Mouse (Mus musculus) G1E (cell line): ENCODE data around the gene Mtmr10. TPM values are rescaled to one million over a fixed set of nuclear protein-coding genes. Genes with fewer than 3 reads are reported as not detected.

Source experiments
- ATAC-seq: 2 replicates; pipeline ENCODE4 v1.8.0; 2016; ENCODE audit warnings: mild to moderate bottlenecking; ENCODE audit not compliant: insufficient number of reproducible peaks, poor library complexity, low FRiP score, severe bottlenecking; ENCODE audit errors: extremely low read depth
- DNase-seq: peaks from one replicate; pipeline ENCODE4 v3.0.0; 2012; ENCODE audit warnings: low spot score
- H3K27me3 ChIP-seq: 2 replicates; pipeline ENCODE4 v1.6.1; 2012; ENCODE audit warnings: mild to moderate bottlenecking, low read length, inconsistent platforms; ENCODE audit not compliant: insufficient read depth
- H3K36me3 ChIP-seq: replicated peaks from 2 replicates; pipeline ENCODE3; 2012; ENCODE audit warnings: mild to moderate bottlenecking, inconsistent platforms
- H3K4me1 ChIP-seq: 2 replicates; pipeline ENCODE4 v1.6.1; 2012; ENCODE audit warnings: low read depth, low read length, inconsistent platforms, mixed read lengths; ENCODE audit not compliant: insufficient read depth
- H3K4me3 ChIP-seq: 2 replicates; pipeline ENCODE4 v1.5.1; 2012; ENCODE audit warnings: low read depth, mild to moderate bottlenecking, inconsistent platforms, low read length, moderate library complexity, mixed read lengths
- H3K9me3 ChIP-seq: replicated peaks from 2 replicates; pipeline ENCODE4 v1.6.1; 2012; ENCODE audit warnings: inconsistent platforms
- CTCF ChIP-seq: IDR thresholded peaks from 2 replicates; pipeline ENCODE4 v1.5.1; 2012; ENCODE audit warnings: low read depth, low read length, inconsistent platforms, mixed read lengths
- GATA1 ChIP-seq: IDR thresholded peaks from 2 replicates; pipeline ENCODE4 v1.6.1; 2012; ENCODE audit warnings: borderline replicate concordance, low read length, inconsistent platforms, mixed read lengths
- GATA2 ChIP-seq: IDR thresholded peaks from 2 replicates; pipeline ENCODE4 v1.6.1; 2012; ENCODE audit warnings: low read depth, low read length, inconsistent platforms, borderline replicate concordance
- POLR2AphosphoS5 ChIP-seq: IDR thresholded peaks from 2 replicates; pipeline ENCODE4 v1.6.1; 2012; ENCODE audit warnings: low read depth, low read length, inconsistent platforms; ENCODE audit not compliant: insufficient replicate concordance
- TAL1 ChIP-seq: conservative IDR thresholded peaks from 2 replicates; pipeline ENCODE4 v1.6.1; 2012; ENCODE audit warnings: low read depth, low read length, inconsistent platforms, mixed read lengths
- polyA plus RNA-seq: library from polyadenylated mRNA; stranded (reverse); fragments of >175 nt; gene quantifications from 2 replicates; pipeline ENCODE4 v1.2.3, GENCODE M21; 2012
- total RNA-seq, 2 experiments: library from RNA; stranded (forward) in 1 of 2; stranded (reverse) in 1 of 2; fragments of 200-1000 nt in 1 of 2; fragments of >200 nt in 1 of 2; fragmentation: Nextera tagmentation in 1 of 2; gene quantifications; 2 replicates each; pipeline ENCODE4 v1.2.3; 2014 to 2017

Gene Mtmr10
- total and polyA plus RNA-seq, 3 experiments = 2.9 to 18.1 (median 8.5) TPM

DNA sequence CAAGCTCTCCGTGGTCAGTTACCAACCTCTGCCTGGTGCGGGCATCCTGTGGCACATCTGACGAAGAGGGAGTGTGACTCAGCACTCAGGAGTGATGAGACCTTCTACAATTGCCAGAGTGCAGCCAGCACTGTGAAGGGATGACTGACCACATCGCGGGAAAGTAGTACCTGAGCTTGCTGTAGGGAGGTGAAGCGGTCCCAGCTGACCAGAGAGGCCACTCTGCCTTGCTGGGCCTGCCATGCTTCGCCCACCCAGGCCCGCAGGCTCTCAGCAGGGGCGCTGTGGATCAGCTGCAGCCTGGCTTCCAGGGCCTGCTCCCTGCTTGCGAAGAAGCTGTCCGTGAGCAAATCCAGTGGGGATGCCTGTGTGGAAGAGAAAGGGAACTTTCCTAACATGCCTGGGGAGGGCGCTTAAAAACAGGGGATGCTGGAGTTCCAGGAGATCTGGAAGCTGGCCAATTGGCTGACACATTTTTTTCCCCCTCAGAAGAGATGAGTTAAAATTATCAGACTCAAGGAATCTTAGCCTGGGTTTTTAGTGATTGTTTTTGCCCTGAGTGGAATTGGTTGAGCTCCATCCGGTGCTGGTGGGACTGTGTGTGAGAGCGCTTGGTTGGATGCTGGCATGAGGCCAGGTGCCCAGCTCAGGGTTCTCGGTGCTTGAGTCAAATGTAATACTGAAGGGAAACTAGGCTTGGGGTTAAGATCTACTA lies 61.9 kb downstream of the Mtmr10 start:
- Histone ChIP-seq H3K36me3 (peaks cover 85% of the 10 kb centered on the region), H3K4me1 (no peaks in the 10 kb centered on the region), H3K9me3 (no peaks in the 10 kb centered on the region), H3K27me3 (no peaks in the 10 kb centered on the region), H3K4me3 (no peak overlapping the region)
- DNase-seq (no peak), ATAC-seq (no peak)
- TF ChIP-seq GATA2 (no peak), GATA1 (no peak), CTCF (no peak), POLR2AphosphoS5 (no peak), TAL1 (no peak)

DNA sequence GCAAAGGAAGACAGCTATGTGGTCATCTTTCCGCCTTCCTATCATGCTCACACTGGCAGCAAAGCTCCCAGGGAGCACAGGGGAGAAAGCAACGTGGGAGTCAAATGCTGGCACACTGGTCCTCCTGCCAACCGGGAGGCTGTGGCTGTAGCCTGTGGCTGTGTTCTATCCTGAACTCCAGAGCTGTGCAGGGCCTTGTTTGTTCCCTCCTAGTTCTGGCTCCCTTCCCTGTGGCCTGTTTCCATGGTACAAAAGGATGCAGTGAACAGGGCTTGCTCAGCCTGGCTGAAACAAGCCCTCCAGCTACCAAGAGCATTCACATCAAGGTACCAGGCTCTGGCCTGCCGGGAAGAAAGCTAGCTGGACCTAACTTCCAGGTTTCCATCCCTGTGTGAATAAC lies 63.6 kb downstream of the Mtmr10 start:
- Histone ChIP-seq H3K9me3 (no peaks in the 10 kb centered on the region), H3K27me3 (no peaks in the 10 kb centered on the region), H3K4me3 (no peak overlapping the region), H3K4me1 (no peaks in the 10 kb centered on the region), H3K36me3 (peaks cover 85% of the 10 kb centered on the region)
- ATAC-seq (no peak), DNase-seq (no peak)
- no peak for TF ChIP-seq GATA2
- no peak for TF ChIP-seq TAL1
- no peak for TF ChIP-seq POLR2AphosphoS5
- no peak for TF ChIP-seq CTCF
- no peak for TF ChIP-seq GATA1

DNA sequence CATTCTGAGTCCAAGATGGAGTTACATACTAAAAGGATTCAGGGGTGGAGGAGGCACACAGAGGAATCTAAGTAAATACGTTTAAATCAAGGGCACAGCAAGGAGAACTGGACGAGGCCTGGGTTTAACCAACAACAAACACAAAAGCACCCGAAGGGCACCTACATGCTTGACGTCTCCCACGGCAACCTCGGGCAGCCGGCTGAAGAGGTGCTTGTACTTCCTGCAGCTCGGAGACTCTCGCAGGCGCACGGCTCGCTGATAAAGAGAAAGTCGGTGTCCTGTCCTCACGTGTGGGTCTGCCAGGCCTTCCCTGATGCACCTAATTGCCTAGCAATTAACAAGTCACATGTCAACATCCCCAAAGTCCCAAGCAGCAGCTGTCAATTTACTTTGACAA lies 66.8 kb downstream of the Mtmr10 start:
- no peak overlapping the region for H3K4me3 ChIP-seq
- no peak for DNase-seq
- TF ChIP-seq CTCF = no peak
- no peak for TF ChIP-seq TAL1
- TF ChIP-seq GATA1 = no peak
- no peak for TF ChIP-seq GATA2
- TF ChIP-seq POLR2AphosphoS5 = no peak
- H3K36me3 ChIP-seq = peaks cover 84% of the 10 kb centered on the region
- H3K4me1 ChIP-seq = no peaks in the 10 kb centered on the region
- no peaks in the 10 kb centered on the region for H3K27me3 ChIP-seq
- H3K9me3 ChIP-seq = no peaks in the 10 kb centered on the region
- no peak for ATAC-seq

DNA sequence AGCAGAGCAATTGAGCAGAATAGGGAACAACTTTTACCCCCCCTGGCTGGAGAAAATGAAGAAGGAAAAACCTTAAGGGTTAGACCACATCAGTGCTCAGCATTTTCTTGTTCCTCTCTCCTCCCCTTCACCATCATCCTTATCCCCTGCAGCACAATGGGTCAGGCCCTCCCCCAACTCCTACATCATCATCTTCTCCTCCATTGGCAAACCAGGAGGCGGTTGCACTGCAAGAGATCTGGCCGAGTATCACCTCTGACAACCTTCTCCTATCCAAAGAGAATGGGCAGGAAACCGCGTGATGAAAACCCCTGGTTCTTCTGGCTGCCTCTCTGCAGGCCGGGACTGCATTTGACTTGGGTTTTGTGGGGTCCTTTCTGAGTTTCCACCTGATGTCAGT lies 69.2 kb downstream of the Mtmr10 start:
- no peak for TF ChIP-seq GATA2
- TF ChIP-seq GATA1 = no peak
- TF ChIP-seq CTCF = no peak
- no peak for TF ChIP-seq POLR2AphosphoS5
- TF ChIP-seq TAL1 = no peak
- peaks cover 85% of the 10 kb centered on the region for H3K36me3 ChIP-seq

DNA sequence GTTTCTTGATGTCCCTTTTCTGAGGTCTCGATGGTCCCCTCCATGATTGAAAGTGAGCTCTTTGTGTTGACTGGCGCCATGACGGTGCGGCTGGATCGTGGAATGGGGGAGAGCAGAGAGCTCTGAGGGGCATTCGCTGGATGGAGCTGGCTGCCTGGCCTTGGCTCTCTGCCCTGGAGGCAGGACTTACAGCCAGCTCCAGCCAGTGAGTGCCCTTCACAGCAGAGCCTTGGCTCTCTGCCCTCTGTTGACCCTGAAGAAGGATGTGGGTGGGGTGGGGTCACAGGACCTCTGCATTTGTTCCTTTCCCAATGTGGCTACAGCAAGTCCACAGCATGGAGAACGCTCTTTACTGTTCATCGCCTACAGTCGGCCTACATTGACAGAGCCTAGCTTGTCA lies 70.0 kb downstream of the Mtmr10 start:
- peaks cover 12% of the 10 kb centered on the region for H3K4me1 ChIP-seq
- no peak for TF ChIP-seq GATA1
- no peak for TF ChIP-seq POLR2AphosphoS5
- TF ChIP-seq GATA2 = no peak
- TF ChIP-seq TAL1 = no peak
- TF ChIP-seq CTCF = no peak
- no peaks in the 10 kb centered on the region for H3K9me3 ChIP-seq
- H3K27me3 ChIP-seq = no peaks in the 10 kb centered on the region
- ATAC-seq = no peak
- no peak overlapping the region for H3K4me3 ChIP-seq
- DNase-seq = no peak
- H3K36me3 ChIP-seq = peaks cover 85% of the 10 kb centered on the region

More for the DNA sequence above, 69.2 kb downstream of the Mtmr10 start:
- H3K4me1 ChIP-seq = peaks cover 12% of the 10 kb centered on the region
- DNase-seq (no peak), ATAC-seq (no peak)
- no peaks in the 10 kb centered on the region for H3K9me3 ChIP-seq
- H3K27me3 ChIP-seq = no peaks in the 10 kb centered on the region
- no peak overlapping the region for H3K4me3 ChIP-seq

DNA sequence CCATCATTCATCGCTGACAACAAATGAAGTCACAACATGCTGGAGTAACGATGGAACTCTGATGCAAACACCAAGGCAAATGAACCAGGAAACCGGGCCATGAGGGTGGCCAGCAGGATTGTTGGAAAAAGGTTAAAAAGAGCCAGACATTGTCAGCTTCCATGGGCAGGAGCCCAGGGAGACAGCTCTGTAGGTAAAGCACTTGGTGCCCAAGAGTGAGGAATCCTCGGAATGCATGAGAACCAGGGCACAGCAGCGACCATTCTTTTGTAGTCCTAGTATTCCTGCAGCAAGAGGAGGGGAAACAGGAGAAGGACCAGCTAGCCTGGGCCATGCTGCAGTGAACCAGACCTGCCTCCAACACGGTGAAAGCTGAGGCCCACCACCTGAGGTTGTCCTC lies 71.2 kb downstream of the Mtmr10 start:
- peaks cover 85% of the 10 kb centered on the region for H3K36me3 ChIP-seq
- H3K27me3 ChIP-seq = no peaks in the 10 kb centered on the region
- DNase-seq (no peak), ATAC-seq (no peak)
- H3K4me1 ChIP-seq = peaks cover 12% of the 10 kb centered on the region
- H3K9me3 ChIP-seq = no peaks in the 10 kb centered on the region
- TF ChIP-seq GATA2 = no peak
- TF ChIP-seq GATA1 = no peak
- TF ChIP-seq POLR2AphosphoS5 = no peak
- no peak for TF ChIP-seq TAL1
- no peak for TF ChIP-seq CTCF
- H3K4me3 ChIP-seq = no peak overlapping the region
